Mouse (Mus musculus): ENCODE data around the gene D030056L22Rik.
A peak's percentile ranks its signal among the peaks of the same experiment; 100 is the strongest.

Gene D030056L22Rik

GRCm38 (mm10) chr19:18712866-18713300, at the start of gene D030056L22Rik:
Gene D030056L22Rik (plus strand): TSS chr19:18713193.
- DNase-seq (ENCODE audit: inconsistent ontology term), result peak; percentile 99

- no peak for DNase-seq (ENCODE audit: inconsistent ontology term)
Measured at GRCm38 (mm10) chr19:18663904-18664303, 49.1 kb upstream of the D030056L22Rik start.

GRCm38 (mm10) chr19:18666966-18667365, 46.0 kb upstream of the D030056L22Rik start:
- DNase-seq (ENCODE audit: inconsistent ontology term), result peak; percentile 57

- peak; percentile 32 for DNase-seq (ENCODE audit: inconsistent ontology term)
Measured at GRCm38 (mm10) chr19:18669551-18669950, 43.4 kb upstream of the D030056L22Rik start.

- peak; percentile 99 for DNase-seq (ENCODE audit: inconsistent ontology term)
Measured at GRCm38 (mm10) chr19:18670608-18671007, 42.4 kb upstream of the D030056L22Rik start, which contains the start of gene Carnmt1. Gene Carnmt1 (plus strand): TSS chr19:18670764.

- DNase-seq (ENCODE audit: inconsistent ontology term), result peak; percentile 56
Measured at GRCm38 (mm10) chr19:18671056-18671741, 41.8 kb upstream of the D030056L22Rik start.

GRCm38 (mm10) chr19:18672498-18672897, 40.5 kb upstream of the D030056L22Rik start:
- DNase-seq (ENCODE audit: inconsistent ontology term), result no peak

- peak; percentile 52 for DNase-seq (ENCODE audit: inconsistent ontology term)
Measured at GRCm38 (mm10) chr19:18673116-18673515, 39.9 kb upstream of the D030056L22Rik start.

- no peak for DNase-seq (ENCODE audit: inconsistent ontology term)
Measured at GRCm38 (mm10) chr19:18682142-18682541, 30.9 kb upstream of the D030056L22Rik start.

GRCm38 (mm10) chr19:18687556-18687955, 25.4 kb upstream of the D030056L22Rik start:
- DNase-seq (ENCODE audit: inconsistent ontology term), result peak; percentile 36

- no peak for DNase-seq (ENCODE audit: inconsistent ontology term)
Measured at GRCm38 (mm10) chr19:18692176-18692575, 20.8 kb upstream of the D030056L22Rik start.

GRCm38 (mm10) chr19:18692768-18693167, 20.2 kb upstream of the D030056L22Rik start:
- DNase-seq (ENCODE audit: inconsistent ontology term), result no peak

- DNase-seq (ENCODE audit: inconsistent ontology term), result no peak
Measured at GRCm38 (mm10) chr19:18695116-18695515, 17.9 kb upstream of the D030056L22Rik start.

GRCm38 (mm10) chr19:18695552-18695951, 17.4 kb upstream of the D030056L22Rik start:
- no peak for DNase-seq (ENCODE audit: inconsistent ontology term)

- DNase-seq (ENCODE audit: inconsistent ontology term), result no peak
Measured at GRCm38 (mm10) chr19:18708101-18708500, 4.9 kb upstream of the D030056L22Rik start.

- DNase-seq (ENCODE audit: inconsistent ontology term), result no peak
Measured at GRCm38 (mm10) chr19:18710903-18711302, 2.1 kb upstream of the D030056L22Rik start.

- no peak for DNase-seq (ENCODE audit: inconsistent ontology term)
Measured at GRCm38 (mm10) chr19:18711589-18711988, 1.4 kb upstream of the D030056L22Rik start.

- no peak for DNase-seq (ENCODE audit: inconsistent ontology term)
Measured at GRCm38 (mm10) chr19:18712153-18712865, 684 bp upstream of the D030056L22Rik start.

- DNase-seq (ENCODE audit: inconsistent ontology term), result peak; percentile 55
Measured at GRCm38 (mm10) chr19:18713357-18713756, 364 bp downstream of the D030056L22Rik start.

- peak; percentile 17 for DNase-seq (ENCODE audit: inconsistent ontology term)
Measured at GRCm38 (mm10) chr19:18716374-18716773, 3.4 kb downstream of the D030056L22Rik start.

- DNase-seq (ENCODE audit: inconsistent ontology term), result no peak
Measured at GRCm38 (mm10) chr19:18720337-18720736, 7.3 kb downstream of the D030056L22Rik start.

GRCm38 (mm10) chr19:18725186-18725585, 12.2 kb downstream of the D030056L22Rik start:
- no peak for DNase-seq (ENCODE audit: inconsistent ontology term)

- DNase-seq (ENCODE audit: inconsistent ontology term), result no peak
Measured at GRCm38 (mm10) chr19:18730255-18730654, 17.3 kb downstream of the D030056L22Rik start.
